Mouse (Mus musculus) lung, adult 2 months (tissue): ENCODE measurements around the gene Rsl1.

Experiments
- CTCF ChIP-seq: fragments of 200-500 bp; IDR thresholded peaks from 2 replicates; pipeline ENCODE4 v1.5.1; 2011; ENCODE audit warnings: mild to moderate bottlenecking, low read length, control low read depth; ENCODE audit not compliant: insufficient read depth
- POLR2A ChIP-seq: fragments of 200-500 bp; IDR thresholded peaks from 2 replicates; pipeline ENCODE4 v1.6.1; 2011; ENCODE audit warnings: low read depth, mild to moderate bottlenecking, control low read depth, low read length, borderline replicate concordance; ENCODE audit errors: extremely low read depth

GRCm38 (mm10) chr13:67128038-67128721, 44.8 kb upstream of the Rsl1 start:
- TF ChIP-seq CTCF (no peak), POLR2A (no peak)
